Mouse (Mus musculus) CH12.LX (cell line): ENCODE results near the gene Ccdc155. TPM values are rescaled to one million over a fixed set of nuclear protein-coding genes. Genes with fewer than 3 reads are reported as not detected.

Source experiments
- DNase-seq: peaks from one replicate; pipeline ENCODE4 v3.0.0-alpha.2; 2013; ENCODE audit errors: extremely low read depth
- H3K27ac ChIP-seq: 2 replicates; pipeline ENCODE4 v1.5.1; 2012; ENCODE audit warnings: low read depth, mild to moderate bottlenecking, control low read depth, moderate library complexity; ENCODE audit not compliant: insufficient read depth
- H3K27me3 ChIP-seq: replicated peaks from 2 replicates; pipeline ENCODE3; 2012; ENCODE audit warnings: inconsistent platforms
- H3K36me3 ChIP-seq, 2 experiments: replicated peaks in 1 of 2; 2 replicates each; pipeline versions ENCODE3 to v1.6.1; 2012; ENCODE audit warnings: inconsistent platforms in 1 of 2, low read length in 1 of 2, mild to moderate bottlenecking in 1 of 2, mixed read lengths in 1 of 2, moderate library complexity in 1 of 2; ENCODE audit not compliant: control insufficient read depth in 1 of 2, insufficient read depth in 1 of 2
- H3K4me1 ChIP-seq, 2 experiments: 2 replicates each; pipeline ENCODE4 v1.6.1; 2012; ENCODE audit warnings: inconsistent platforms in 1 of 2, moderate library complexity in 1 of 2; ENCODE audit not compliant: insufficient read depth in 2 of 2, control insufficient read depth in 1 of 2
- H3K4me2 ChIP-seq: 2 replicates; pipeline ENCODE4 v1.6.1; 2012; ENCODE audit warnings: low read depth, mild to moderate bottlenecking, control low read depth; ENCODE audit not compliant: poor library complexity, insufficient read depth, severe bottlenecking
- H3K4me3 ChIP-seq, 3 experiments: fragments of 150-350 bp in 1 of 3; sonication (generic) in 1 of 3; replicated peaks in 1 of 3; 2 replicates each; pipeline versions ENCODE3 to v1.5.1; 2011 to 2012; ENCODE audit warnings: low read depth in 2 of 3, low read length in 2 of 3, mild to moderate bottlenecking in 2 of 3, moderate library complexity in 2 of 3, control low read depth in 1 of 3, improper control_type of control experiment in 1 of 3, inconsistent platforms in 1 of 3, mixed read lengths in 1 of 3; ENCODE audit not compliant: poor library complexity in 1 of 3
- H3K79me2 ChIP-seq: replicated peaks from 2 replicates; pipeline ENCODE4 v1.6.1; 2012; ENCODE audit warnings: mild to moderate bottlenecking, moderate library complexity; ENCODE audit not compliant: control insufficient read depth, poor library complexity, insufficient read depth, severe bottlenecking; ENCODE audit errors: extremely low read depth
- H3K9ac ChIP-seq: 2 replicates; pipeline ENCODE4 v1.6.1; 2012; ENCODE audit warnings: low read depth, mild to moderate bottlenecking, control low read depth, moderate library complexity; ENCODE audit not compliant: insufficient read depth
- H3K9me3 ChIP-seq: replicated peaks from 2 replicates; pipeline ENCODE3; 2012; ENCODE audit warnings: low read length, inconsistent platforms, mixed read lengths
- BHLHE40 ChIP-seq: IDR thresholded peaks from 2 replicates; pipeline ENCODE4 v1.6.1; 2011; ENCODE audit warnings: mild to moderate bottlenecking, low read depth, low read length, improper control_type of control experiment
- CHD1 ChIP-seq: IDR thresholded peaks from 2 replicates; pipeline ENCODE4 v1.6.1; 2012; ENCODE audit warnings: low read depth, low read length, improper control_type of control experiment, inconsistent platforms
- CHD2 ChIP-seq: IDR thresholded peaks from 2 replicates; pipeline ENCODE4 v1.6.1; 2011; ENCODE audit warnings: low read length, improper control_type of control experiment
- CTCF ChIP-seq, 2 experiments: IDR thresholded peaks in 1 of 2; conservative IDR thresholded peaks in 1 of 2; 2 replicates each; pipeline ENCODE4 v1.5.1; 2011 to 2012; ENCODE audit warnings: low read depth in 2 of 2, low read length in 2 of 2, improper control_type of control experiment in 1 of 2, inconsistent platforms in 1 of 2, mild to moderate bottlenecking in 1 of 2, moderate library complexity in 1 of 2
- ELF1 ChIP-seq: IDR thresholded peaks from 2 replicates; pipeline ENCODE4 v1.6.1; 2014; ENCODE audit warnings: low read depth, mild to moderate bottlenecking, inconsistent platforms, low read length, improper control_type of control experiment
- ETS1 ChIP-seq: conservative IDR thresholded peaks from 2 replicates; pipeline ENCODE4 v1.6.1; 2012; ENCODE audit warnings: low read depth, mild to moderate bottlenecking, inconsistent platforms, low read length, improper control_type of control experiment, moderate library complexity
- HCFC1 ChIP-seq: IDR thresholded peaks from 2 replicates; pipeline ENCODE4 v1.6.1; 2012; ENCODE audit warnings: low read depth, mild to moderate bottlenecking, inconsistent platforms, low read length, improper control_type of control experiment
- IRF4 ChIP-seq: IDR thresholded peaks from 2 replicates; pipeline ENCODE4 v1.6.1; 2014; ENCODE audit warnings: low read depth, mild to moderate bottlenecking, inconsistent platforms, low read length, improper control_type of control experiment
- JUN ChIP-seq: IDR thresholded peaks from 2 replicates; pipeline ENCODE4 v1.6.1; 2011; ENCODE audit warnings: low read depth, mild to moderate bottlenecking, low read length, improper control_type of control experiment, moderate library complexity; ENCODE audit not compliant: insufficient read depth
- JUND ChIP-seq: conservative IDR thresholded peaks from 2 replicates; pipeline ENCODE4 v1.6.1; 2011; ENCODE audit warnings: low read depth, low read length, improper control_type of control experiment
- KAT2A ChIP-seq: IDR thresholded peaks from 2 replicates; pipeline ENCODE4 v1.6.1; 2012; ENCODE audit warnings: low read length, improper control_type of control experiment, inconsistent platforms; ENCODE audit not compliant: insufficient replicate concordance
- MAFK ChIP-seq: IDR thresholded peaks from 2 replicates; pipeline ENCODE4 v1.6.1; 2011; ENCODE audit warnings: low read length, improper control_type of control experiment; ENCODE audit not compliant: insufficient replicate concordance
- MAZ ChIP-seq: IDR thresholded peaks from 2 replicates; pipeline ENCODE4 v1.6.1; 2012; ENCODE audit warnings: low read depth, mild to moderate bottlenecking, inconsistent platforms, low read length, improper control_type of control experiment, moderate library complexity
- MEF2A ChIP-seq: IDR thresholded peaks from 2 replicates; pipeline ENCODE4 v1.6.1; 2014; ENCODE audit warnings: low read depth, mild to moderate bottlenecking, inconsistent platforms, low read length, improper control_type of control experiment, borderline replicate concordance
- MXI1 ChIP-seq: IDR thresholded peaks from 2 replicates; pipeline ENCODE4 v1.6.1; 2011; ENCODE audit warnings: mild to moderate bottlenecking, low read depth, low read length, improper control_type of control experiment
- NELFE ChIP-seq: IDR thresholded peaks from 2 replicates; pipeline ENCODE4 v1.6.1; 2011; ENCODE audit warnings: low read depth, low read length, improper control_type of control experiment
- NRF1 ChIP-seq: IDR thresholded peaks from 2 replicates; pipeline ENCODE4 v1.6.1; 2014; ENCODE audit warnings: low read depth, mild to moderate bottlenecking, inconsistent platforms, low read length, improper control_type of control experiment, moderate library complexity
- POLR2AphosphoS2 ChIP-seq: IDR thresholded peaks from 2 replicates; pipeline ENCODE4 v1.6.1; 2011; ENCODE audit warnings: low read depth, low read length, improper control_type of control experiment
- RCOR1 ChIP-seq: conservative IDR thresholded peaks from 2 replicates; pipeline ENCODE4 v1.6.1; 2012; ENCODE audit warnings: low read depth, mild to moderate bottlenecking, inconsistent platforms, low read length, improper control_type of control experiment
- SIN3A ChIP-seq: IDR thresholded peaks from 2 replicates; pipeline ENCODE4 v1.6.1; 2012; ENCODE audit warnings: low read length, improper control_type of control experiment, inconsistent platforms
- SMC3 ChIP-seq: IDR thresholded peaks from 2 replicates; pipeline ENCODE4 v1.6.1; 2011; ENCODE audit warnings: low read depth, low read length, improper control_type of control experiment
- TBP ChIP-seq: conservative IDR thresholded peaks from 2 replicates; pipeline ENCODE4 v1.6.1; 2011; ENCODE audit warnings: low read depth, low read length, improper control_type of control experiment
- TCF12 ChIP-seq: IDR thresholded peaks from 2 replicates; pipeline ENCODE4 v1.6.1; 2014; ENCODE audit warnings: low read depth, mild to moderate bottlenecking, inconsistent platforms, low read length, improper control_type of control experiment
- UBTF ChIP-seq: IDR thresholded peaks from 2 replicates; pipeline ENCODE4 v1.6.1; 2012; ENCODE audit warnings: low read depth, mild to moderate bottlenecking, inconsistent platforms, low read length, improper control_type of control experiment, moderate library complexity
- USF1 ChIP-seq: IDR thresholded peaks from 2 replicates; pipeline ENCODE4 v1.6.1; 2014; ENCODE audit warnings: low read depth, mild to moderate bottlenecking, inconsistent platforms, low read length, improper control_type of control experiment
- USF2 ChIP-seq: conservative IDR thresholded peaks from 2 replicates; pipeline ENCODE4 v1.6.1; 2011; ENCODE audit warnings: low read depth, low read length, improper control_type of control experiment
- ZKSCAN1 ChIP-seq: IDR thresholded peaks from 2 replicates; pipeline ENCODE4 v1.6.1; 2012; ENCODE audit warnings: low read depth, inconsistent platforms, low read length, improper control_type of control experiment, borderline replicate concordance
- ZMIZ1 ChIP-seq: IDR thresholded peaks from 2 replicates; pipeline ENCODE4 v1.6.1; 2012; ENCODE audit warnings: low read depth, mild to moderate bottlenecking, inconsistent platforms, low read length, improper control_type of control experiment
- ZNF384 ChIP-seq: IDR thresholded peaks from 2 replicates; pipeline ENCODE4 v1.6.1; 2012; ENCODE audit warnings: low read depth, low read length, improper control_type of control experiment, inconsistent platforms
- dilution Hi-C: fragments of 300-500 bp; cut with MboI; formaldehyde crosslinking; loops from 2 replicates; pipeline ENCODE4 v1.14.3; 2020; ENCODE audit warnings: low sequenced_read_pairs; ENCODE audit not compliant: extremely low pct_unique_long_range_greater_than_20kb, extremely low pct_ligation_motif_present
- in situ Hi-C: fragments of 300-500 bp; cut with MboI; formaldehyde crosslinking; loops from 3 replicates; pipeline ENCODE4 v1.14.3; 2019; ENCODE audit warnings: low sequenced_read_pairs, low pct_ligation_motif_present, low pct_unique_long_range_greater_than_20kb, mixed read lengths
- polyA plus RNA-seq: library from polyadenylated mRNA; unstranded; fragments of >175 nt; gene quantifications from 2 replicates; pipeline ENCODE4 v1.2.1, GENCODE M21; 2012; ENCODE audit warnings: low read depth; ENCODE audit not compliant: insufficient read length
- total RNA-seq, 2 experiments: library from RNA; depleted of rRNA; stranded (reverse); fragments of 300-350 nt in 1 of 2; fragments of >200 nt in 1 of 2; gene quantifications; 2 replicates each; pipeline ENCODE4 v1.2.3; 2012 to 2014

Gene Ccdc155
- total and polyA plus RNA-seq, 3 experiments: not detected

- DNase-seq: no peak
- H3K79me2 ChIP-seq: no peaks in the 10 kb centered on the region
- peaks cover 0 to 35% of the 10 kb centered on the region in 2 experiments for H3K36me3 ChIP-seq
- H3K9me3 ChIP-seq: no peaks in the 10 kb centered on the region
- no peak overlapping the region for H3K9ac ChIP-seq
- no peak overlapping the region for H3K4me3 ChIP-seq
- TF ChIP-seq MXI1: no peak
- TF ChIP-seq HCFC1: no peak
- TF ChIP-seq ZNF384: no peak
- no peak for TF ChIP-seq IRF4
- TF ChIP-seq USF1: no peak
- TF ChIP-seq MEF2A: no peak
- no peak for TF ChIP-seq UBTF
- TF ChIP-seq NELFE: no peak
- no peak for TF ChIP-seq MAZ
- no peak for TF ChIP-seq SIN3A
- TF ChIP-seq RCOR1: no peak
- TF ChIP-seq NRF1: no peak
- TF ChIP-seq JUND: no peak
- TF ChIP-seq ZMIZ1: no peak
- no peak for TF ChIP-seq TCF12
- TF ChIP-seq ZKSCAN1: no peak
- no peak for TF ChIP-seq POLR2AphosphoS2
- dilution Hi-C loops: no loop called here
- in situ Hi-C loops: loop anchor here (10.0 kb wide), 1 partner anchor 142 kb away; no protein-coding TSS in a partner anchor
- no peak overlapping the region for H3K27ac ChIP-seq
- peak overlapping the region; percentile 65 for H3K4me2 ChIP-seq
- peaks cover 0 to 11% of the 10 kb centered on the region in 2 experiments; a peak in 3 of 4 replicates for H3K4me1 ChIP-seq
- H3K27me3 ChIP-seq: peaks cover 47% of the 10 kb centered on the region
Observed at GRCm38 (mm10) chr7:45162551-45162950, 42.1 kb downstream of the Ccdc155 start.

GRCm38 (mm10) chr7:45161612-45162473 lies 42.8 kb downstream of the Ccdc155 start:
- Histone ChIP-seq H3K36me3 (peaks cover 0 to 40% of the 10 kb centered on the region in 2 experiments), H3K4me2 (peak overlapping the region; percentile 65), H3K27me3 (peaks cover 41% of the 10 kb centered on the region), H3K27ac (no peak overlapping the region), H3K9ac (no peak overlapping the region), H3K79me2 (no peaks in the 10 kb centered on the region), H3K4me1 (peaks cover 0 to 11% of the 10 kb centered on the region in 2 experiments; a peak in 3 of 4 replicates), H3K4me3 (no peak overlapping the region), H3K9me3 (no peaks in the 10 kb centered on the region)
- peak; percentile 78 for DNase-seq
- dilution Hi-C loops (no loop called here), in situ Hi-C loops (loop anchor here (10.0 kb wide), 1 partner anchor 143 kb away; no protein-coding TSS in a partner anchor)
- TF ChIP-seq ETS1: no peak
- no peak for TF ChIP-seq MAFK
- TF ChIP-seq TBP: no peak
- no peak for TF ChIP-seq USF2
- peak; percentile 30; the same call in 1 of the 2 replicates for TF ChIP-seq MXI1
- TF ChIP-seq USF1: no peak
- peak; percentile 92 for TF ChIP-seq SMC3
- TF ChIP-seq ELF1: no peak
- TF ChIP-seq JUND: no peak
- TF ChIP-seq CHD2: no peak
- no peak for TF ChIP-seq CHD1
- TF ChIP-seq BHLHE40: peak; percentile 69
- TF ChIP-seq ZMIZ1: no peak
- TF ChIP-seq IRF4: 0 out of 2 replicates have a peak, but pooled peaks have one; percentile 8
- TF ChIP-seq JUN: no peak
- TF ChIP-seq CTCF (conservative IDR thresholded peaks at IDR 0.05 in 1 of 2, IDR thresholded peaks at IDR 0.05 in 1 of 2; ENCODE audit: low read depth in 2 of 2, low read length in 2 of 2): peak in 1 of 2 experiments; percentile 89; a peak in 2 of 4 replicates
- no peak for TF ChIP-seq RCOR1
- TF ChIP-seq NELFE: no peak
- no peak for TF ChIP-seq KAT2A
- 0 out of 2 replicates have a peak, but pooled peaks have one; percentile 33 for TF ChIP-seq NRF1
- TF ChIP-seq TCF12: peak; percentile 77
